Mouse (Mus musculus) heart, postnatal 0 days (tissue): ENCODE measurements around the gene Cnnm2. TPM values are rescaled to one million over a fixed set of nuclear protein-coding genes. Genes with fewer than 3 reads are reported as not detected.

Experiments
- ATAC-seq: fragments of 200-750 bp; cut with Nextera tagmentation; 2 replicates; pipeline ENCODE4 v1.8.0; 2017; ENCODE audit warnings: low read depth, moderate number of reproducible peaks, moderate library complexity; ENCODE audit not compliant: insufficient read depth
- DNase-seq: peaks from one replicate; pipeline ENCODE4 v3.0.0-alpha.2; 2016; ENCODE audit warnings: low spot score
- H3K27ac ChIP-seq: fragments of 300-500 bp; sonication (generic); 2 replicates; pipeline ENCODE4 v1.5.1; 2014; ENCODE audit warnings: low read depth, mild to moderate bottlenecking
- H3K27me3 ChIP-seq: fragments of 300-500 bp; sonication (generic); 2 replicates; pipeline ENCODE4 v1.6.1; 2014; ENCODE audit warnings: low read length, mixed read lengths; ENCODE audit not compliant: control insufficient read depth, insufficient read depth
- H3K36me3 ChIP-seq: fragments of 300-500 bp; sonication (generic); replicated peaks from 2 replicates; pipeline ENCODE4 v1.6.1; 2014; ENCODE audit warnings: low read length, mixed read lengths; ENCODE audit not compliant: control insufficient read depth, insufficient read depth
- H3K4me1 ChIP-seq: fragments of 300-500 bp; sonication (generic); 2 replicates; pipeline ENCODE4 v1.6.1; 2014; ENCODE audit warnings: antibody characterized with exemption; ENCODE audit not compliant: control insufficient read depth, insufficient read depth
- H3K4me2 ChIP-seq: fragments of 300-500 bp; sonication (generic); 2 replicates; pipeline ENCODE4 v1.6.1; 2014; ENCODE audit warnings: low read depth, mild to moderate bottlenecking, low read length, moderate library complexity
- H3K4me3 ChIP-seq: fragments of 300-500 bp; sonication (generic); 2 replicates; pipeline ENCODE4 v1.5.1; 2014; ENCODE audit warnings: low read depth, low read length
- H3K9ac ChIP-seq: fragments of 300-500 bp; sonication (generic); replicated peaks from 2 replicates; pipeline ENCODE4 v1.6.1; 2014; ENCODE audit warnings: low read depth, low read length, mixed read lengths
- H3K9me3 ChIP-seq: fragments of 300-500 bp; sonication (generic); replicated peaks from 2 replicates; pipeline ENCODE4 v1.6.1; 2016; ENCODE audit warnings: low read length; ENCODE audit not compliant: control insufficient read depth
- CTCF ChIP-seq: IDR thresholded peaks from 2 replicates; pipeline ENCODE4 v1.5.1; 2016; ENCODE audit warnings: antibody characterized with exemption, control low read depth, low read depth
- EP300 ChIP-seq: IDR thresholded peaks from 2 replicates; pipeline ENCODE4 v1.6.1; 2016; ENCODE audit warnings: antibody characterized with exemption, low read depth
- WGBS: fragments of 180-500 bp; shearing (Covaris S2); extraction: QIAGEN DNeasy Blood & Tissue Kit; methylation state at CpG from one replicate; pipeline ENCODE4 v1.1.7; 2014; 5-methylcytosine and 5-hydroxymethylcytosine counted together
- polyA plus RNA-seq: library from polyadenylated mRNA; unstranded; fragments of >200 nt; fragmentation: Nextera tagmentation; extraction: Ambion mirVana; gene quantifications from 2 replicates; pipeline ENCODE4 v1.2.1, GENCODE M21; 2015
- total RNA-seq: library from RNA; depleted of rRNA; stranded (reverse); fragments of >200 nt; gene quantifications from 2 replicates; pipeline ENCODE4 v1.2.3, GENCODE M21; 2014; ENCODE audit warnings: low replicate concordance

The Cnnm2 gene
- total and polyA plus RNA-seq, 2 experiments from 2014 or later = 1.8 to 15.0 TPM

DNA sequence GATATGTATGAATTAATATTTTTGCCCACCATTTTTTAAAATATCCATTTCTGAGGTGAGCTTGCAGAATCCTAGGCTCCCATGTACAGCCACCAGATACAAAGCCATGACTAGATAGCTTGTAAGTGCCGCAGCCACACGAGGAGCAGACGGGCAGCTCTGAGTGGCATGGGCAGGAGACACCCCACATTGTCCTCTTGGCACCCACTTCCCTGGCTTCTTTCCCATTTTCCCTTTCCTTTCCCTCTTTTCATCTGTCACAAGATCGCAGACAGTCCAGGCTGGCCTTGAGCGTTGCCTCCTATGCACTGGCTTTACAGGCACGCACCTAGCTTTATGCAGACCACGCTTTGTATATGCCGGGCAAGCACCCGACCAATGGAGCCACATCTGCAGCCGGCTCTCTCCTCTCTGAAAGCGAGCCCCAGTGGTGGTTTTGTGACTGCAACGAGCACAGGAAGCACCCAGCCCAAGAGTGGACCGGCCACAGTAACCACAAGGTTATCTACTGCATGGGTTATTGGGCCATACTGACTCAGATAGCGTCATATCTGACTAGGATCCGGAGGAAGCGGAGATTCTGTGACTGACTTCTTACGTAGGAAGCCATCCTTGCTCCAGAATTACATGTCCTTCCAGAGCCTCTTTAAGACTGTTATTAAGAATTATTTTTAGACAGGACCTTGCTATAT lies 102.0 kb downstream of the Cnnm2 start:
- no peak overlapping the region for H3K4me2 ChIP-seq
- no peaks in the 10 kb centered on the region for H3K27me3 ChIP-seq
- H3K36me3 ChIP-seq = no peaks in the 10 kb centered on the region
- DNase-seq (no peak), ATAC-seq (no peak)
- 74% methylated on average over 17 of the region's 17 CpGs for WGBS
- H3K9me3 ChIP-seq = no peaks in the 10 kb centered on the region
- no peak for TF ChIP-seq EP300
- no peak for TF ChIP-seq CTCF
- no peak overlapping the region for H3K9ac ChIP-seq
- no peak overlapping the region for H3K4me3 ChIP-seq
- no peaks in the 10 kb centered on the region for H3K4me1 ChIP-seq
- no peak overlapping the region for H3K27ac ChIP-seq

DNA sequence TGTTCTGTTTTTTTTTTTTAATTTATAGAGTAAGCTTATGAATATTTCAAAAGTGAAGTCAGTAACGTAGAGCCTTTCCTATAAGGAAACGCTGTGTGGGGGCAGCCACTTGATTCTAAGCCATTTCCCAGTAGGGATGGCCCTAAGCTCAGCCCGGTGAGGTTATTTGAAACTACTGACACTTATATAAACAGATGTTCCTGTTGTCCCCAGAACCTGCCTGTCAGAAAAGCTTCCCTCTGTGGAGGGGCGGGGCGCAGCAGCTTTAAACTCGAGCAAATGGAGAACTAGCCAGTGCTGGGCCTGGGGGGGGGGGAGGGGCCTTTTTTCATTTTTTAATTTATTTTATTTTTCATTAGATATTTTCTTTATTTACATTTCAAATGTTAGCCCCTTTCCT lies 102.7 kb downstream of the Cnnm2 start:
- TF ChIP-seq EP300 = no peak
- TF ChIP-seq CTCF = no peak
- Histone ChIP-seq H3K27ac (no peak overlapping the region), H3K27me3 (no peaks in the 10 kb centered on the region), H3K36me3 (no peaks in the 10 kb centered on the region), H3K4me1 (no peaks in the 10 kb centered on the region), H3K9ac (no peak overlapping the region), H3K4me3 (no peak overlapping the region), H3K9me3 (no peaks in the 10 kb centered on the region), H3K4me2 (no peak overlapping the region)
- ATAC-seq = no peak
- WGBS = 59% methylated on average over 6 of the region's 6 CpGs
- DNase-seq = no peak

DNA sequence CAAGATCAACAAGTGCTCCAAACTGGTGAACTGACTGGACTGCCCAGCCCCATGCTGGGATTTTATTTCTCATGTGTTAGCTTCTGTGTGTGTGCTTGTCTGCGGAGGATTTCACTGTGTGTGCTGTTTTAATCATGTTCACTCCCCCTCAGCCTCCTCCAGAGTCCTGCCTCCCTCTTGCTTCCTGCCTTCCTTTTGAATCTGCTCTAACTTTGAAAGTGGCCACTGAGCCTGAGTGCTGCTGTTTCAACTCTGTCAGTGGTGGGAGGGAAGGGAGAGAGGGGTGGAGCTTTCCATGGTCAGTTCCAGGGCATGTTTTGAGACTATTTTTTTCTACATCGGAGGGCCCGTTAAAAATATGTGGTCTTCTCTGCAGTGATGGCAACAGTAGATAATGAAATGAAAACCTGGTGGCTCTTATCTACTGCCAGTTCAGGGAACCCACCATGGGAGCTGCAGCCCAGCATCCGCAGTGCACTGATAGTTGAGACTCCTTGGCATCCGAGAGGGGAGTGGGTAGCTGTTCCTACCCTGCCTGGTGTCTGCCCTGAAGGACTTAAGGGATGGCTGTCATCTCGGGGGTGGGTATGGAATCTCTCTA lies 103.4 kb downstream of the Cnnm2 start:
- H3K27me3 ChIP-seq = no peaks in the 10 kb centered on the region
- no peak overlapping the region for H3K9ac ChIP-seq
- H3K4me2 ChIP-seq = no peak overlapping the region
- H3K36me3 ChIP-seq = no peaks in the 10 kb centered on the region
- TF ChIP-seq CTCF (no peak), EP300 (no peak)
- no peaks in the 10 kb centered on the region for H3K9me3 ChIP-seq
- no peak overlapping the region for H3K4me3 ChIP-seq
- H3K27ac ChIP-seq = no peak overlapping the region
- 46% methylated on average over 6 of the region's 6 CpGs for WGBS
- no peak for DNase-seq
- ATAC-seq = no peak
- H3K4me1 ChIP-seq = no peaks in the 10 kb centered on the region

DNA sequence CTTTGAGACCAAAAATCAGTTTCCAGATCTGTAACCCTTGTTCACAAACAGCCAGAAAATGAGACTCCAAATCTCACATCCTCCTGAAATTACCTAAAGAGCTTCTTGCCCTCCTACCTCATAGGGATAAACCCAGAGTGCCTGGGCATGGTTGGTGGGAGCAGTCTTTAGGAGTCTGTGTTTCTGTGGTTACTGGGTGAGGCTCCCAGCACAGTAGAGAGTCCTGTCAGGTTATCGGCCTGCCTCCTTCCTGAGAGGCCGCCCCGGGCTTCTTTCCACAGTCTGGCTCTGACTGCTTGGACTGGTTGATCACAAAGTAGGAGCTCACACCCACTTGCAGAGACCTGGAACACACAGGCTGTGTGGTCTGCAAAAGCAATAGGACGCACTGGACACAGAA lies 104.0 kb downstream of the Cnnm2 start:
- Histone ChIP-seq H3K9ac (no peak overlapping the region), H3K4me3 (no peak overlapping the region), H3K27ac (no peak overlapping the region), H3K36me3 (no peaks in the 10 kb centered on the region), H3K9me3 (no peaks in the 10 kb centered on the region), H3K27me3 (no peaks in the 10 kb centered on the region), H3K4me1 (no peaks in the 10 kb centered on the region), H3K4me2 (no peak overlapping the region)
- ATAC-seq (no peak), DNase-seq (no peak)
- TF ChIP-seq EP300 (no peak), CTCF (no peak)
- WGBS = 48% methylated on average over 4 of the region's 4 CpGs

DNA sequence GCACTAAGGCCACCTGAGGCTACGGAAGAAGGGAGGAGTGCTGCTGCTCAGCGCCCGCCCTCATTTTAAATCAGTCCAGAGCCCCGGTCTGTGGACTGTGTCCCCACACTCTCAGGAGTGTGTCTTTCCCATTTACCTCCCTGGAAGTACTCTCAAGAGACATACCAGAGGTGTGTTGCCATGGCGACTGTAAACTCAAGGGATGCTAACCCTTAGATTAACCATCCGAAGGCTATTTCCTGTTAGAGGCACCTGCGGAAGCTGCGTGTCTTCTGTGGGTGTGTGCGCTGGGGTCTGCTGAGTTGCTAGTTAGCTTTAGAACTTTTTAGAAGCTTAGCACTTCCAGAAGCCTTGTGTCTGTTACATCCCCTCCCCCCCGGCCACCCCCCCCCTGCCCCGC lies 107.7 kb downstream of the Cnnm2 start:
- no peaks in the 10 kb centered on the region for H3K27me3 ChIP-seq
- no peaks in the 10 kb centered on the region for H3K4me1 ChIP-seq
- H3K4me3 ChIP-seq = no peak overlapping the region
- no peak for TF ChIP-seq CTCF
- no peak for TF ChIP-seq EP300
- H3K9me3 ChIP-seq = no peaks in the 10 kb centered on the region
- no peak for DNase-seq
- no peak for ATAC-seq
- H3K27ac ChIP-seq = no peak overlapping the region
- 59% methylated on average over 11 of the region's 11 CpGs for WGBS
- no peaks in the 10 kb centered on the region for H3K36me3 ChIP-seq
- H3K9ac ChIP-seq = no peak overlapping the region
- no peak overlapping the region for H3K4me2 ChIP-seq

DNA sequence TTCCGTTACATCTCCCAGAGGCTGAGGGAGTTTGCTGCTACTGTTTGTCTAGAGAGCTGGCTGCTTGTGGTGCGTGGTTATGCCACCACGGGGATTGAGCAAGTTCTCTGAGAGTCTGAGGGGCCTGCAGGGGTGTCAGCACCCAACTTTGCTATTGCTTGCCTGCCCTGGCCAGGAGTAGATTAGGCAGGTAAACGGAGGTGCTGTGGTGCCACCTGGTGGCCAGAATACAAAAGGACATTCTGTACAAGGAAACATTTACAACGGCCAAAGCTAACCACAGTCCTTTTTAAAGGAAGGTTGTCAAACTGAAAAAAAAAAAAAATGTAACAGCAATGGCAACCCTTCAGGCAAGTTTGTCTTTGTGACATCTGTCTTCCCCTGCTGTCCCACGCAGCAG lies 108.1 kb downstream of the Cnnm2 start:
- no peaks in the 10 kb centered on the region for H3K27me3 ChIP-seq
- no peaks in the 10 kb centered on the region for H3K36me3 ChIP-seq
- no peak overlapping the region for H3K4me3 ChIP-seq
- peak; percentile 56; the same call in 1 of the 2 replicates for ATAC-seq
- no peak for TF ChIP-seq EP300
- TF ChIP-seq CTCF = peak; percentile 89
- 9% methylated on average over 6 of the region's 6 CpGs for WGBS
- no peak overlapping the region for H3K27ac ChIP-seq
- H3K9ac ChIP-seq = no peak overlapping the region
- peak; percentile 75 for DNase-seq
- H3K4me2 ChIP-seq = no peak overlapping the region
- no peaks in the 10 kb centered on the region for H3K4me1 ChIP-seq
- no peaks in the 10 kb centered on the region for H3K9me3 ChIP-seq
